Mouse (Mus musculus): Measurements from ENCODE around the gene Moap1. TPM values are rescaled to one million over a fixed set of nuclear protein-coding genes. Genes with fewer than 3 reads are reported as not detected.

The Moap1 gene
- polyA plus RNA-seq, 1 experiment from 2014 or later = 17.8 TPM

Other genes starting within 250 kb of the Moap1 start
- 18.6 and 22.2 TPM in 2 replicates for gene Chga, start 188.7 kb downstream of the Moap1 start, polyA plus RNA-seq (2014; fragmentation: Nextera tagmentation; extraction: Ambion mirVana)
- gene Itpk1, start 38.7 kb downstream of the Moap1 start, polyA plus RNA-seq (2014; fragmentation: Nextera tagmentation; extraction: Ambion mirVana) = 9.6 and 10.9 TPM in 2 replicates
- gene Tmem251, start 101 bp upstream of the Moap1 start, polyA plus RNA-seq (2014; fragmentation: Nextera tagmentation; extraction: Ambion mirVana) = 9.8 and 10.6 TPM in 2 replicates
- not detected in 2 replicates for gene Gm28051, start 14.1 kb upstream of the Moap1 start, polyA plus RNA-seq (2014; fragmentation: Nextera tagmentation; extraction: Ambion mirVana)
- gene Gon7, start 14.1 kb upstream of the Moap1 start, polyA plus RNA-seq (2014; fragmentation: Nextera tagmentation; extraction: Ambion mirVana) = 16.2 and 17.6 TPM in 2 replicates
- 45.8 and 50.1 TPM in 2 replicates for gene Ubr7, start 14.3 kb upstream of the Moap1 start, polyA plus RNA-seq (2014; fragmentation: Nextera tagmentation; extraction: Ambion mirVana)
- 22.2 and 22.8 TPM in 2 replicates for gene Gm20604, start 15.0 kb upstream of the Moap1 start, polyA plus RNA-seq (2014; fragmentation: Nextera tagmentation; extraction: Ambion mirVana)
- 20.1 and 20.3 TPM in 2 replicates for gene Btbd7, start 134.8 kb upstream of the Moap1 start, polyA plus RNA-seq (2014; fragmentation: Nextera tagmentation; extraction: Ambion mirVana)
- not detected in 2 replicates for gene Cox8c, start 155.7 kb upstream of the Moap1 start, polyA plus RNA-seq (2014; fragmentation: Nextera tagmentation; extraction: Ambion mirVana)
- 0.54 and 0.62 TPM in 2 replicates for gene Unc79, start 205.2 kb upstream of the Moap1 start, polyA plus RNA-seq (2014; fragmentation: Nextera tagmentation; extraction: Ambion mirVana)

Measured in embryonic facial prominence, embryonic 14.5 days (tissue).